Mouse (Mus musculus): Measurements from ENCODE around the gene Atp5l. TPM values are rescaled to one million over a fixed set of nuclear protein-coding genes. Genes with fewer than 3 reads are reported as not detected.
A peak's percentile ranks its signal among the peaks of the same experiment; 100 is the strongest.

Atp5l gene
- polyA plus RNA-seq, 1 experiment = 141 TPM

GRCm38 (mm10) chr9:44881221-44881871, 39.2 kb downstream of the Atp5l start, which contains the start of gene Kmt2a:
Gene Kmt2a, minus strand, starts transcription at chr9:44881296.
- no peaks in the 10 kb centered on the region; the same call in none of the 2 replicates for H3K4me1 ChIP-seq (ENCODE audit: control insufficient read depth, insufficient read depth, low read length)
- no peaks in the 10 kb centered on the region for H3K27me3 ChIP-seq (ENCODE audit: control insufficient read depth, insufficient read depth, low read length)
- peak within 1 kb of the TSS; percentile 88 for H3K4me3 ChIP-seq (ENCODE audit: control insufficient read depth, low read depth, low read length)
- TF ChIP-seq POLR2A (IDR thresholded peaks at IDR 0.05; ENCODE audit: control insufficient read depth, low read depth, low read length) (no peak), CTCF (IDR thresholded peaks at IDR 0.05; ENCODE audit: control insufficient read depth, insufficient read depth, insufficient replicate concordance, low read depth, low read length) (no peak)
- peak within 1 kb of the TSS; percentile 56 for H3K27ac ChIP-seq (ENCODE audit: control insufficient read depth, insufficient read depth, low read depth, low read length)
- no peaks in the 10 kb centered on the region for H3K36me3 ChIP-seq (ENCODE audit: control insufficient read depth, insufficient read depth, low read length)

- Histone ChIP-seq H3K4me1 (ENCODE audit: control insufficient read depth, insufficient read depth, low read length) (no peaks in the 10 kb centered on the region; the same call in none of the 2 replicates), H3K36me3 (ENCODE audit: control insufficient read depth, insufficient read depth, low read length) (no peaks in the 10 kb centered on the region), H3K4me3 (ENCODE audit: control insufficient read depth, low read depth, low read length) (peak overlapping the region; percentile 88), H3K27ac (ENCODE audit: control insufficient read depth, insufficient read depth, low read depth, low read length) (no peak overlapping the region), H3K27me3 (ENCODE audit: control insufficient read depth, insufficient read depth, low read length) (no peaks in the 10 kb centered on the region)
- no peak for TF ChIP-seq CTCF (IDR thresholded peaks at IDR 0.05; ENCODE audit: control insufficient read depth, insufficient read depth, insufficient replicate concordance, low read depth, low read length)
- no peak for TF ChIP-seq POLR2A (IDR thresholded peaks at IDR 0.05; ENCODE audit: control insufficient read depth, low read depth, low read length)
Observed at GRCm38 (mm10) chr9:44880309-44881081, 40.0 kb downstream of the Atp5l start.

GRCm38 (mm10) chr9:44879694-44880271, 40.8 kb downstream of the Atp5l start:
- H3K4me3 ChIP-seq (ENCODE audit: control insufficient read depth, low read depth, low read length) = no peak overlapping the region
- no peaks in the 10 kb centered on the region; the same call in none of the 2 replicates for H3K4me1 ChIP-seq (ENCODE audit: control insufficient read depth, insufficient read depth, low read length)
- TF ChIP-seq POLR2A (IDR thresholded peaks at IDR 0.05; ENCODE audit: control insufficient read depth, low read depth, low read length) (no peak), CTCF (IDR thresholded peaks at IDR 0.05; ENCODE audit: control insufficient read depth, insufficient read depth, insufficient replicate concordance, low read depth, low read length) (no peak)

GRCm38 (mm10) chr9:44878776-44879500, 41.6 kb downstream of the Atp5l start:
- Histone ChIP-seq H3K27me3 (ENCODE audit: control insufficient read depth, insufficient read depth, low read length) (no peaks in the 10 kb centered on the region), H3K36me3 (ENCODE audit: control insufficient read depth, insufficient read depth, low read length) (no peaks in the 10 kb centered on the region), H3K4me1 (ENCODE audit: control insufficient read depth, insufficient read depth, low read length) (no peaks in the 10 kb centered on the region; the same call in none of the 2 replicates), H3K27ac (ENCODE audit: control insufficient read depth, insufficient read depth, low read depth, low read length) (no peak overlapping the region), H3K4me3 (ENCODE audit: control insufficient read depth, low read depth, low read length) (no peak overlapping the region)
- no peak for TF ChIP-seq POLR2A (IDR thresholded peaks at IDR 0.05; ENCODE audit: control insufficient read depth, low read depth, low read length)
- no peak for TF ChIP-seq CTCF (IDR thresholded peaks at IDR 0.05; ENCODE audit: control insufficient read depth, insufficient read depth, insufficient replicate concordance, low read depth, low read length)

More at GRCm38 (mm10) chr9:44879694-44880271, 40.8 kb downstream of the Atp5l start:
- no peak overlapping the region for H3K27ac ChIP-seq (ENCODE audit: control insufficient read depth, insufficient read depth, low read depth, low read length)
- H3K27me3 ChIP-seq (ENCODE audit: control insufficient read depth, insufficient read depth, low read length) = no peaks in the 10 kb centered on the region
- H3K36me3 ChIP-seq (ENCODE audit: control insufficient read depth, insufficient read depth, low read length) = no peaks in the 10 kb centered on the region

- no peaks in the 10 kb centered on the region; the same call in none of the 2 replicates for H3K4me1 ChIP-seq (ENCODE audit: control insufficient read depth, insufficient read depth, low read length)
- no peak overlapping the region for H3K27ac ChIP-seq (ENCODE audit: control insufficient read depth, insufficient read depth, low read depth, low read length)
- no peaks in the 10 kb centered on the region for H3K27me3 ChIP-seq (ENCODE audit: control insufficient read depth, insufficient read depth, low read length)
- TF ChIP-seq POLR2A (IDR thresholded peaks at IDR 0.05; ENCODE audit: control insufficient read depth, low read depth, low read length) (no peak), CTCF (IDR thresholded peaks at IDR 0.05; ENCODE audit: control insufficient read depth, insufficient read depth, insufficient replicate concordance, low read depth, low read length) (no peak)
- no peak overlapping the region for H3K4me3 ChIP-seq (ENCODE audit: control insufficient read depth, low read depth, low read length)
- no peaks in the 10 kb centered on the region for H3K36me3 ChIP-seq (ENCODE audit: control insufficient read depth, insufficient read depth, low read length)
Observed at GRCm38 (mm10) chr9:44877686-44878085, 42.9 kb downstream of the Atp5l start.

- H3K36me3 ChIP-seq (ENCODE audit: control insufficient read depth, insufficient read depth, low read length) = no peaks in the 10 kb centered on the region
Observed at GRCm38 (mm10) chr9:44875476-44875875, 45.1 kb downstream of the Atp5l start.

More at GRCm38 (mm10) chr9:44875476-44875875, 45.1 kb downstream of the Atp5l start:
- Histone ChIP-seq H3K4me1 (ENCODE audit: control insufficient read depth, insufficient read depth, low read length) (no peaks in the 10 kb centered on the region; the same call in none of the 2 replicates), H3K27me3 (ENCODE audit: control insufficient read depth, insufficient read depth, low read length) (no peaks in the 10 kb centered on the region), H3K4me3 (ENCODE audit: control insufficient read depth, low read depth, low read length) (no peak overlapping the region), H3K27ac (ENCODE audit: control insufficient read depth, insufficient read depth, low read depth, low read length) (no peak overlapping the region)
- TF ChIP-seq CTCF (IDR thresholded peaks at IDR 0.05; ENCODE audit: control insufficient read depth, insufficient read depth, insufficient replicate concordance, low read depth, low read length) (no peak), POLR2A (IDR thresholded peaks at IDR 0.05; ENCODE audit: control insufficient read depth, low read depth, low read length) (no peak)
